Comparison of ENCODE assay signal across 17 mouse cellular contexts in genomic region chr7:125423056-125423455, GRCm38 (mm10). TPM values are rescaled to one million over a fixed set of nuclear protein-coding genes. Genes with fewer than 3 reads are reported as not detected.
DNase-seq lines count a peak whose midpoint lies in the region; ATAC-seq lines count a peak whose summit lies in the region.
"Had no signal": no experiment of that assay in that cellular context is flagged by ENCODE, and none has a peak within 500 bp of the region (broad histone marks: within the 10 kb centered on the region; RNA-seq: fewer than 3 reads in every experiment).

No protein-coding gene starts in this region.

- H3K36me3 ChIP-seq in hindbrain, embryonic 13.5 days, result no peaks in the 10 kb centered on the region
- H3K36me3 ChIP-seq: lung, embryonic 15.5 days; midbrain, embryonic 15.5 days had no signal

- no peak overlapping the region for H3K9ac ChIP-seq in hindbrain, embryonic 13.5 days
- H3K9ac ChIP-seq: lung, embryonic 15.5 days; midbrain, embryonic 15.5 days had no signal

- peak; percentile 30 for DNase-seq in thymus, postnatal 0 days (ENCODE audit: low spot score)
- DNase-seq in thymus, postnatal 36 days, result no peak
- peak; percentile 60 for DNase-seq in c-Kit-positive CD71-positive TER-119-positive erythroid progenitor cells, embryonic 14.5 days (ENCODE audit: low spot score)
- peak; percentile 67 for DNase-seq in naive thymus-derived CD4-positive, alpha-beta T cell, adult 2 months (ENCODE audit: low read depth)
- DNase-seq in adrenal gland, postnatal 25 days, result no peak
- DNase-seq in frontal cortex, postnatal 14 days (ENCODE audit: low spot score in 2 of 2), result no peak
- DNase-seq: cerebellum, adult 11 months; cerebellum, postnatal 25 days; heart, postnatal 4 days; kidney, postnatal 4 days had no signal

- H3K27me3 ChIP-seq in hindbrain, embryonic 13.5 days, result no peaks in the 10 kb centered on the region
- H3K27me3 ChIP-seq: lung, embryonic 15.5 days; midbrain, embryonic 15.5 days had no signal

- ATAC-seq in CD4-positive, CD25-positive, alpha-beta regulatory T cell, adult 4 months, result peak; percentile 95
- no peak for ATAC-seq in hindbrain, embryonic 13.5 days (ENCODE audit: low FRiP score)
- ATAC-seq: forebrain, embryonic 14.5 days; hindbrain, postnatal 0 days; midbrain, embryonic 15.5 days had no signal

- H3K4me3 ChIP-seq in hindbrain, embryonic 13.5 days, result no peak overlapping the region
- H3K4me3 ChIP-seq: lung, embryonic 15.5 days; midbrain, embryonic 15.5 days had no signal

- no peaks in the 10 kb centered on the region for H3K4me1 ChIP-seq in hindbrain, embryonic 13.5 days (replicated peaks)
- H3K4me1 ChIP-seq: midbrain, embryonic 15.5 days had no signal

- no peak overlapping the region for H3K4me2 ChIP-seq in hindbrain, embryonic 13.5 days
- H3K4me2 ChIP-seq: heart, embryonic 11.5 days; lung, embryonic 15.5 days; midbrain, embryonic 15.5 days had no signal

- H3K27ac ChIP-seq in hindbrain, embryonic 13.5 days, result no peak overlapping the region
- H3K27ac ChIP-seq: hindbrain, postnatal 0 days; lung, embryonic 15.5 days; midbrain, embryonic 15.5 days had no signal

- 73% methylated on average over 3 of the region's 3 CpGs for WGBS in hindbrain, embryonic 13.5 days

- no peaks in the 10 kb centered on the region for H3K9me3 ChIP-seq in hindbrain, embryonic 13.5 days
- H3K9me3 ChIP-seq: lung, embryonic 15.5 days; midbrain, embryonic 15.5 days had no signal

RNA-seq across cellular contexts. Expression of gene Kdm8, which starts 21.4 kb away (rescaled TPM):
- polyA plus RNA-seq in thymus, postnatal 0 days (2015; fragmentation: Nextera tagmentation; extraction: Ambion mirVana), result 12.6 and 15.1 TPM in 2 replicates
- 10 to 100 TPM in 1 of 2 experiments, 1 to 10 TPM in 1; 4.5 to 10.9 TPM for polyA plus RNA-seq in CD4-positive, CD25-positive, alpha-beta regulatory T cell, adult 4 months (2017; shearing (Covaris generic))
- 5.4 and 5.9 TPM in 2 replicates for polyA plus RNA-seq in hindbrain, embryonic 13.5 days (2015; fragmentation: Nextera tagmentation; extraction: Ambion mirVana)
- 4.9 and 6.3 TPM in 2 replicates for total RNA-seq in adrenal gland, postnatal 25 days (2021)

Comparison
In these comparisons a context has a peak if more than half of its experiments do, and no peak if none do; other contexts are left out.
1. DNase-seq: peak in thymus, postnatal 0 days (single experiment), c-Kit-positive CD71-positive TER-119-positive erythroid progenitor cells, embryonic 14.5 days (single experiment) and naive thymus-derived CD4-positive, alpha-beta T cell, adult 2 months (single experiment); none in thymus, postnatal 36 days (0 of 2), adrenal gland, postnatal 25 days (single experiment) and frontal cortex, postnatal 14 days (0 of 2).